In genomic region chr4:119112256-119112885, GRCm38 (mm10) we compare ENCODE assay signal across 8 mouse cellular contexts. TPM values are rescaled to one million over a fixed set of nuclear protein-coding genes. Genes with fewer than 3 reads are reported as not detected.
DNase-seq lines count a peak whose midpoint lies in the region; ATAC-seq and TF ChIP-seq lines count a peak whose summit lies in the region.

No protein-coding gene starts in this region.

- peak overlapping the region; percentile 1; the same call in 1 of the 2 replicates for H3K9ac ChIP-seq in heart, embryonic 15.5 days
- no peak overlapping the region for H3K9ac ChIP-seq in forebrain, postnatal 0 days
- peak overlapping the region; percentile 48 for H3K9ac ChIP-seq in liver, embryonic 16.5 days (ENCODE audit: low read depth, low read length)

- peak overlapping the region; percentile 25; the same call in 1 of the 2 replicates for H3K4me2 ChIP-seq in heart, embryonic 15.5 days
- peak overlapping the region; percentile 17; the same call in 1 of the 2 replicates for H3K4me2 ChIP-seq in forebrain, postnatal 0 days (ENCODE audit: low read depth)
- H3K4me2 ChIP-seq in liver, embryonic 16.5 days (ENCODE audit: low read depth, low read length), result peak overlapping the region; percentile 70

- H3K4me1 ChIP-seq in heart, embryonic 15.5 days (replicated peaks), result peaks cover 84% of the 10 kb centered on the region
- peaks cover 7% of the 10 kb centered on the region; the same call in 1 of the 2 replicates for H3K4me1 ChIP-seq in forebrain, postnatal 0 days (ENCODE audit: insufficient read depth)
- peaks cover 80% of the 10 kb centered on the region for H3K4me1 ChIP-seq in liver, embryonic 16.5 days (ENCODE audit: control insufficient read depth, low read depth, low read length)

- no peaks in the 10 kb centered on the region for H3K27me3 ChIP-seq in heart, embryonic 15.5 days
- H3K27me3 ChIP-seq in forebrain, postnatal 0 days (ENCODE audit: insufficient read depth, low read length), result no peaks in the 10 kb centered on the region
- no peaks in the 10 kb centered on the region for H3K27me3 ChIP-seq in liver, embryonic 16.5 days (ENCODE audit: control insufficient read depth, insufficient read depth, low read depth, low read length)

- H3K27ac ChIP-seq in heart, embryonic 15.5 days, result peak overlapping the region; percentile 45
- H3K27ac ChIP-seq in forebrain, postnatal 0 days (ENCODE audit: low read depth, low read length), result no peak overlapping the region
- H3K27ac ChIP-seq in liver, embryonic 16.5 days (ENCODE audit: low read length), result peak overlapping the region; percentile 43

- no peak overlapping the region for H3K4me3 ChIP-seq in heart, embryonic 15.5 days
- H3K4me3 ChIP-seq in forebrain, postnatal 0 days (ENCODE audit: low read depth, low read length), result no peak overlapping the region
- peak overlapping the region; percentile 81 for H3K4me3 ChIP-seq in liver, embryonic 16.5 days (ENCODE audit: low read depth, low read length)

- H3K9me3 ChIP-seq in heart, embryonic 15.5 days (replicated peaks), result no peaks in the 10 kb centered on the region
- no peaks in the 10 kb centered on the region for H3K9me3 ChIP-seq in forebrain, postnatal 0 days (ENCODE audit: low read length)
- no peaks in the 10 kb centered on the region for H3K9me3 ChIP-seq in liver, embryonic 16.5 days (replicated peaks; ENCODE audit: control insufficient read depth, low read length)

- H3K36me3 ChIP-seq in heart, embryonic 15.5 days, result no peaks in the 10 kb centered on the region
- H3K36me3 ChIP-seq in forebrain, postnatal 0 days (ENCODE audit: insufficient read depth), result no peaks in the 10 kb centered on the region
- H3K36me3 ChIP-seq in liver, embryonic 16.5 days (ENCODE audit: control insufficient read depth, insufficient read depth), result peaks cover 73% of the 10 kb centered on the region

- ATAC-seq in heart, embryonic 15.5 days (replicated peaks; ENCODE audit: insufficient number of reproducible peaks, insufficient read depth, low FRiP score, low read depth), result no peak
- no peak for ATAC-seq in forebrain, postnatal 0 days
- ATAC-seq in liver, embryonic 16.5 days (ENCODE audit: low read depth), result no peak

- intact Hi-C loops in heart, postnatal 14 days (cut with DNase I), result no loop called here

- 40% methylated on average over 2 of the region's 2 CpGs for WGBS in heart, embryonic 15.5 days
- 21% methylated on average over 2 of the region's 2 CpGs for WGBS in forebrain, postnatal 0 days
- WGBS in liver, embryonic 16.5 days (ENCODE audit: insufficient replicate concordance), result 70% methylated on average over 2 of the region's 2 CpGs

- no peak for DNase-seq in heart, postnatal 14 days
- DNase-seq in adipocyte (ENCODE audit: low spot score) (peak; percentile 26), MN1 (ENCODE audit: low spot score) (no peak)
- DNase-seq in forebrain, postnatal 0 days, result peak; percentile 9
- no peak for DNase-seq in embryo, embryonic 11 days
- DNase-seq in kidney, postnatal 36 days, result no peak

- no peak for TF ChIP-seq CTCF in forebrain, postnatal 0 days (IDR thresholded peaks at IDR 0.05; ENCODE audit: low read depth)

RNA-seq across cellular contexts. Expression of gene Slc2a1, which starts 3.9 kb away (rescaled TPM):
- polyA plus RNA-seq in heart, embryonic 15.5 days (2015; fragmentation: Nextera tagmentation; extraction: Ambion mirVana), result 119 and 127 TPM in 2 replicates
- total RNA-seq in heart, postnatal 14 days (2021), result 1 to 10 TPM; 6.2 to 8.5 TPM
- total RNA-seq in forebrain, postnatal 0 days (2014; rRNA removed), result 53.6 and 64.8 TPM in 2 replicates
- 41.4 and 43.1 TPM in 2 replicates for polyA plus RNA-seq in forebrain, postnatal 0 days (2015; fragmentation: Nextera tagmentation; extraction: Ambion mirVana)
- 288 and 291 TPM in 2 replicates for polyA plus RNA-seq in liver, embryonic 16.5 days (2015; fragmentation: Nextera tagmentation; extraction: Ambion mirVana)

Comparison
In these comparisons a context has a peak if more than half of its experiments do, and no peak if none do; other contexts are left out.
1. H3K4me2 ChIP-seq: peak in every context shown above with its lines; median percentile 70 in liver, embryonic 16.5 days; 25 in heart, embryonic 15.5 days; 17 in forebrain, postnatal 0 days.
2. DNase-seq: peak in adipocyte (single experiment) and forebrain, postnatal 0 days (single experiment); none in heart, postnatal 14 days (0 of 2), MN1 (single experiment), embryo, embryonic 11 days (single experiment) and kidney, postnatal 36 days (0 of 2).